Mouse (Mus musculus): ENCODE measurements around the gene Nudcd3.

DNA sequence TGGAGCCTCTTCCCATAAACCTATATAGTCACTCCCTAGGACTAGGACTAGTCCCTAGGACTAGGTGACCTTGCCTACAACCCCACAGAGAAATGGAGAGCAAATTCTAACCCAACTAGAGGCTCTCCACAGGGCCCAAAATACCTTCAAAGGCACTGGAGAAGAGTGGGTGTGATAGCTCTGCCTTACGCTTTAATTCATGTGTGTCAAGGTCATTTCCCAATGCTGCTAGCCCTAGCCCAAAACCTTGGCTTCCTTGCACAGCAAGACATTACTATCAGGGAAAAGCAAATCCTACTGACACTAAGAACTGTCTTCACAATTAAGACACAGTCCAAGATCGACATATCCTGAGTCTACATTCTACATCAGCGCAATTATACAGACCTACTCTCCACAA, 37.2 kb downstream of the Nudcd3 start:
- TF ChIP-seq POLR2A (IDR thresholded peaks at IDR 0.05; ENCODE audit: low read depth, low read length) (no peak), NRF1 (IDR thresholded peaks at IDR 0.05; ENCODE audit: low read depth, low read length) (no peak)
